In the genomic region with DNA sequence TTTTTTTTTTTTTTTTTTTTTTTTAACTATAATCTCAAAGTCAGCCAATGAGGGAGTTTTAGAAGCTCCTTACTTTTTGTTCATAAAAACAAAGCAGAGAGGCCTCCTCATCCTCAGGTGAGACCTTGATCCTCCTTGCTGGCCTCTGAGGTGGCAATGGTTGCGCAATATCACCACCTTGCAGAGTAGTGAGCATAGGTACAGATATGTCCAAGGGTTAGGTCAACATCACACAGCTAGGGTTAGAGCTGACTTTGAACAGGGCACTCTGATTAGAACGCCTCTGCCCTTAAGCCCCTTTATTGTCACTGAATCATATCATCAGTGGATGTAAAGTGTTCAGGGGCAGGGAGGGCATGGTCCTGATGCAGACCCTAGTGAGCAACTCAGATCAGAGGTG, we compare ENCODE assay signal across 15 mouse cellular contexts.
A peak's percentile ranks its signal among the peaks of the same experiment; 100 is the strongest.
DNase-seq lines count a peak whose midpoint lies in the region; ATAC-seq and TF ChIP-seq lines count a peak whose summit lies in the region.
"Had no signal": no experiment of that assay in that cellular context is flagged by ENCODE, and none has a peak within 500 bp of the region (broad histone marks: within the 10 kb centered on the region; RNA-seq: fewer than 3 reads in every experiment).

No protein-coding gene starts in this region.

- H3K4me1 ChIP-seq in liver, adult 2 months (ENCODE audit: control insufficient read depth, insufficient read depth, low read length), result peaks cover 1% of the 10 kb centered on the region; the same call in 1 of the 2 replicates
- H3K4me1 ChIP-seq in intestine, embryonic 14.5 days (replicated peaks; ENCODE audit: control insufficient read depth, insufficient read depth, low read length), result peaks cover 9% of the 10 kb centered on the region; the same call in 1 of the 2 replicates
- no peaks in the 10 kb centered on the region for H3K4me1 ChIP-seq in intestine, postnatal 0 days (replicated peaks; ENCODE audit: control insufficient read depth, insufficient read depth, low read length)

- 53% methylated on average over 2 of the region's 2 CpGs for WGBS in liver, adult 2 months
- WGBS in intestine, embryonic 14.5 days, result 85% methylated on average over 2 of the region's 2 CpGs
- WGBS in intestine, postnatal 0 days, result 55% methylated on average over 2 of the region's 2 CpGs

- H3K27ac ChIP-seq in gastrocnemius, adult 2 months, result peak overlapping the region; percentile 81
- H3K27ac ChIP-seq in liver, adult 2 months (replicated peaks; ENCODE audit: insufficient read depth, low read depth, low read length), result no peak overlapping the region
- no peak overlapping the region for H3K27ac ChIP-seq in intestine, embryonic 14.5 days (ENCODE audit: low read depth)
- no peak overlapping the region for H3K27ac ChIP-seq in intestine, postnatal 0 days (ENCODE audit: low read depth, low read length)
- H3K27ac ChIP-seq: embryonic facial prominence, embryonic 15.5 days; forebrain, embryonic 10.5 days; hindbrain, embryonic 12.5 days had no signal

- ATAC-seq in intestine, embryonic 14.5 days (replicated peaks; ENCODE audit: low FRiP score, low TSS enrichment, low read depth), result 0 out of 2 replicates have a peak, but pooled peaks have one; percentile 50
- ATAC-seq in intestine, postnatal 0 days, result peak; percentile 81

- no peak for DNase-seq in gastrocnemius, adult 2 months
- DNase-seq in gastrocnemius, postnatal 36 days, result no peak
- peak; percentile 72 for DNase-seq in liver, adult 2 months (ENCODE audit: extremely low read depth, low read depth, low spot score)
- DNase-seq in liver, result no peak
- DNase-seq in intestine, embryonic 14.5 days (ENCODE audit: low spot score), result no peak
- no peak for DNase-seq in testis, postnatal 14 days (ENCODE audit: low spot score)
- DNase-seq in lung, postnatal 36 days, result no peak
- DNase-seq: cerebellum, adult 11 months; cerebellum, adult 8-10 months had no signal

- H3K27me3 ChIP-seq in liver, adult 2 months (ENCODE audit: control insufficient read depth, insufficient read depth, low read length), result no peaks in the 10 kb centered on the region
- H3K27me3 ChIP-seq in intestine, embryonic 14.5 days (replicated peaks; ENCODE audit: control insufficient read depth, insufficient read depth, low read length), result no peaks in the 10 kb centered on the region
- H3K27me3 ChIP-seq in intestine, postnatal 0 days (replicated peaks; ENCODE audit: control insufficient read depth, insufficient read depth, low read length), result no peaks in the 10 kb centered on the region
- H3K27me3 ChIP-seq: embryonic facial prominence, embryonic 15.5 days; heart, embryonic 12.5 days had no signal

- no peak overlapping the region for H3K9ac ChIP-seq in liver, adult 2 months (ENCODE audit: low read depth, low read length)
- no peak overlapping the region for H3K9ac ChIP-seq in intestine, embryonic 14.5 days (ENCODE audit: low read length)
- no peak overlapping the region for H3K9ac ChIP-seq in intestine, postnatal 0 days (ENCODE audit: low read depth, low read length)
- H3K9ac ChIP-seq: embryonic facial prominence, embryonic 15.5 days; heart, embryonic 12.5 days; hindbrain, embryonic 12.5 days had no signal

- H3K4me3 ChIP-seq in gastrocnemius, adult 2 months, result no peak overlapping the region
- no peak overlapping the region for H3K4me3 ChIP-seq in liver, adult 2 months (ENCODE audit: insufficient read depth, low read depth, low read length)
- no peak overlapping the region for H3K4me3 ChIP-seq in intestine, embryonic 14.5 days (ENCODE audit: low read depth, low read length)
- H3K4me3 ChIP-seq in intestine, postnatal 0 days (ENCODE audit: low read depth, low read length), result no peak overlapping the region
- H3K4me3 ChIP-seq: embryonic facial prominence, embryonic 15.5 days; erythroblast, embryonic 14.5 days; forebrain, embryonic 10.5 days; heart, embryonic 12.5 days; hindbrain, embryonic 12.5 days had no signal

- no peak for TF ChIP-seq POLR2A in liver, adult 2 months (IDR thresholded peaks at IDR 0.05; ENCODE audit: extremely low read depth, insufficient read depth, low read length)

- no peaks in the 10 kb centered on the region for H3K79me2 ChIP-seq in liver, adult 2 months (ENCODE audit: control insufficient read depth, insufficient read depth, low read length)

- no peak overlapping the region for H3K4me2 ChIP-seq in intestine, embryonic 14.5 days (ENCODE audit: low read length)
- H3K4me2 ChIP-seq in intestine, postnatal 0 days (replicated peaks; ENCODE audit: low read depth), result peak overlapping the region; percentile 43; the same call in 1 of the 2 replicates
- H3K4me2 ChIP-seq: hindbrain, embryonic 12.5 days had no signal

- TF ChIP-seq CTCF in gastrocnemius, adult 2 months (IDR thresholded peaks at IDR 0.05), result no peak
- TF ChIP-seq CTCF in liver, adult 2 months (IDR thresholded peaks at IDR 0.05; ENCODE audit: low read depth, low read length), result no peak
- no peak for TF ChIP-seq CTCF in intestine, postnatal 0 days (IDR thresholded peaks at IDR 0.05; ENCODE audit: low read depth)

- no peaks in the 10 kb centered on the region for H3K36me3 ChIP-seq in liver, adult 2 months (ENCODE audit: control insufficient read depth, insufficient read depth, low read length)
- H3K36me3 ChIP-seq in intestine, embryonic 14.5 days (ENCODE audit: control insufficient read depth, insufficient read depth, low read length), result no peaks in the 10 kb centered on the region
- no peaks in the 10 kb centered on the region for H3K36me3 ChIP-seq in intestine, postnatal 0 days (ENCODE audit: control insufficient read depth, insufficient read depth)
- H3K36me3 ChIP-seq: embryonic facial prominence, embryonic 15.5 days; forebrain, embryonic 10.5 days; heart, embryonic 12.5 days; hindbrain, embryonic 12.5 days had no signal

- no peaks in the 10 kb centered on the region for H3K9me3 ChIP-seq in intestine, embryonic 14.5 days (ENCODE audit: control insufficient read depth, low read length)
- H3K9me3 ChIP-seq in intestine, postnatal 0 days (ENCODE audit: control insufficient read depth), result no peaks in the 10 kb centered on the region
- H3K9me3 ChIP-seq: embryonic facial prominence, embryonic 15.5 days; forebrain, embryonic 10.5 days; heart, embryonic 12.5 days; hindbrain, embryonic 12.5 days had no signal

- intact Hi-C loops in gastrocnemius, adult 2 months (cut with DNase I), result loop anchor here (5.0 to 10.0 kb wide), 2 partner anchors 343 to 1160 kb away; a partner anchor contains a TSS
- intact Hi-C loops in gastrocnemius, postnatal 36 days (cut with DNase I), result loop anchor here (5.0 kb wide), 2 partner anchors 343 to 1163 kb away; a partner anchor contains a TSS
